Mouse (Mus musculus) C2C12 (cell line): ENCODE results near the gene Spred3.

Experiments
- CTCF ChIP-seq: IDR thresholded peaks from one replicate; pipeline ENCODE4 v1.5.1; 2011; ENCODE audit not compliant: control insufficient read depth, insufficient read depth, insufficient read length
- USF1 ChIP-seq: IDR thresholded peaks from one replicate; pipeline ENCODE4 v1.6.1; 2011; ENCODE audit warnings: low read depth, mild to moderate bottlenecking, control low read depth, moderate library complexity

GRCm38 (mm10) chr7:29214236-29214635 is 44.0 kb upstream of the Spred3 start:
- TF ChIP-seq CTCF: no peak
- TF ChIP-seq USF1: no peak
